Mouse (Mus musculus): Measurements from ENCODE around the gene Uqcrc2.

DNA sequence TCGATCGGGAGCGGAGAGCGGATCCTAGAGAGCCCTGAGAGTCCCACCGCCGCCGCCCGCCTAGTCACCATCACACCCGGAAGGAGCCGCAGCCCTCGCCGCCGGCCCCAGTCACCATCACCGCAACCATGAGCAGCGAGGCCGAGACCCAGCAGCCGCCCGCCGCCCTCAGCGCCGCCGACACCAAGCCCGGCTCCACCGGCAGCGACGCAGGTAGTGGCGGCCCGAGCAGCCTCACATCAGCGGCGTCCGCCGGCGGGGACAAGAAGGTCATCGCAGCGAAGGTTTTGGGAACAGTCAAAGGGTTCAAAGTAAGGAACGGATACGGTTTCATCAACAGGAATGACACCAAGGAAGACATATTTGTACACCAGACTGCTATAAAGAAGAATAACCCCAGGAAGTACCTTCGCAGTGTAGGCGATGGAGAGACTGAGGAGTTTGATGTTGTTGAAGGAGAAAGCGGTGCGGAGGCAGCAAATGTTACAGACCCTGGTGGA lies 37.2 kb upstream of the Uqcrc2 start:
- no peak for TF ChIP-seq UBTF (IDR thresholded peaks at IDR 0.05; ENCODE audit: low read depth, low read length)
- TF ChIP-seq CTCF (conservative IDR thresholded peaks at IDR 0.05 in 1 of 2, IDR thresholded peaks at IDR 0.05 in 1 of 2; ENCODE audit: low read depth in 2 of 2, low read length in 2 of 2): no peak
- TF ChIP-seq ZC3H11A (IDR thresholded peaks at IDR 0.05; ENCODE audit: low read depth, low read length): no peak
